Mouse (Mus musculus): Measurements from ENCODE around the gene Bcl2a1c.
"Not testable (repeated sequence)": the region's sequence is repeated elsewhere in the genome, so short reads cannot be mapped to it uniquely, and the experiment has no call there.

DNA sequence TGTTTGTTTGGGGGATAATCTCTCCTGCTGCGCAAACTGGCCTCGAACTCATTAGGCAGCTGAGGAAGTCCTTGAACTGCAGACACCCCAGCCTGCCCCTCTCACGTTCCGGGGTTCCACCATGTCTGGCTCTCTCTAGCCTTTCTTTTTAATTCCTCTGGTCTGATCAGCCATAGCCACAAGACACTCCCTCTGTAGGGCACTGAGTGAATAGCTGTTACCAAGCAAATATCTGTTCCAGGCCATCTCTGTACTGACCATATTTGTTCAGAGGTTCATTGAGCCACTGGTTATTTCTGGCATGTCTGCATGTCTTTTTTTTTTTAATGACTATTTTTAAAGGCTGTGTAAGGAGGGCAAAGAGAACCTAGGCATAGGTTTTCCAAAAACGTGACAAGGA, 39.5 kb downstream of the Bcl2a1c start:
- not testable (repeated sequence) for TF ChIP-seq MAFK (IDR thresholded peaks at IDR 0.05; ENCODE audit: insufficient read depth, low read depth, low read length); ZNF384 (IDR thresholded peaks at IDR 0.05; ENCODE audit: low read depth, low read length)
